Mouse (Mus musculus): ENCODE measurements at regions not wholly inside any gene's neighbourhood (a gene's known extent, or its start where the extent isn't known, plus 50 kb on each side); places are given as distances from the start of the nearest gene placed in this dataset.

DNA sequence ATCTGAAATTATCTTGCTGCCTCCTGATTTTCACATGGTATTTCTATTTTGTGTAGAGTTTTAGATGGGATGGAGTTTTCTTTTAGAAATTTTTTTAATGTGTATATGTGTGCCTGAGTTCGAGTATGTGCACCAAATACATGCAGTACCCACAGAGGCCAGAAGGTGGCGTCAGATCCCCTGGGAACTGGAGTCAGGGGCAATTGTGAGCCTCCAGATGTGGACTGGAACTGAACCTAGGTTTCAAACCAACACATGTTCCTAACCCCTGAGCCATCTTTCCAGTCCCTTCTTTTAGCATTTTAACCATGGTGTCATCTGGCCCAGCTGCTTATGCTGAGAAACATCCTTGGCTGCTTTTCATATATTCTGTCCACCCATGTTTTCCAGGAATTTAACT, 274.9 kb downstream of the 3100002H09Rik start:
- TF ChIP-seq CHD1 (IDR thresholded peaks at IDR 0.05; ENCODE audit: low read depth, low read length) (no peak), CTCF (conservative IDR thresholded peaks at IDR 0.05 in 1 of 2, IDR thresholded peaks at IDR 0.05 in 1 of 2; ENCODE audit: low read depth in 2 of 2, low read length in 2 of 2) (peak in 1 of 2 experiments; percentile 35; a peak in 2 of 4 replicates), ZMIZ1 (IDR thresholded peaks at IDR 0.05; ENCODE audit: low read depth, low read length) (no peak), TBP (conservative IDR thresholded peaks at IDR 0.05; ENCODE audit: low read depth, low read length) (no peak), KAT2A (IDR thresholded peaks at IDR 0.05; ENCODE audit: insufficient replicate concordance, low read length) (no peak), MAFK (IDR thresholded peaks at IDR 0.05; ENCODE audit: insufficient replicate concordance, low read length) (no peak), MYC (IDR thresholded peaks at IDR 0.05; ENCODE audit: low read depth, low read length) (no peak), NRF1 (IDR thresholded peaks at IDR 0.05; ENCODE audit: low read depth, low read length) (no peak), GABPA (IDR thresholded peaks at IDR 0.05; ENCODE audit: insufficient replicate concordance, low read depth, low read length) (no peak), POLR2A (IDR thresholded peaks at IDR 0.05; ENCODE audit: low read depth, low read length) (no peak), USF1 (IDR thresholded peaks at IDR 0.05; ENCODE audit: low read depth, low read length) (no peak), PAX5 (IDR thresholded peaks at IDR 0.05; ENCODE audit: low read length) (no peak)

Measured in CH12.LX (cell line).